Mouse (Mus musculus) midbrain, embryonic 15.5 days (tissue): ENCODE data around the gene Alkbh7. TPM values are rescaled to one million over a fixed set of nuclear protein-coding genes. Genes with fewer than 3 reads are reported as not detected.

Experiments used
- ATAC-seq: fragments of 200-750 bp; cut with Nextera tagmentation; replicated peaks from 2 replicates; pipeline ENCODE4 v1.8.0; 2017; ENCODE audit warnings: moderate TSS enrichment
- H3K27ac ChIP-seq: fragments of 300-500 bp; sonication (generic); 2 replicates; pipeline ENCODE4 v1.5.1; 2015; ENCODE audit warnings: mild to moderate bottlenecking, inconsistent platforms
- H3K27me3 ChIP-seq: fragments of 300-500 bp; sonication (generic); replicated peaks from 2 replicates; pipeline ENCODE4 v1.6.1; 2015; ENCODE audit warnings: inconsistent platforms
- H3K36me3 ChIP-seq: fragments of 300-500 bp; sonication (generic); replicated peaks from 2 replicates; pipeline ENCODE4 v1.6.1; 2015; ENCODE audit warnings: inconsistent platforms
- H3K4me1 ChIP-seq: fragments of 300-500 bp; sonication (generic); 2 replicates; pipeline ENCODE4 v1.6.1; 2015; ENCODE audit warnings: inconsistent platforms
- H3K4me2 ChIP-seq: fragments of 300-500 bp; sonication (generic); 2 replicates; pipeline ENCODE4 v1.6.1; 2015; ENCODE audit warnings: inconsistent platforms, mild to moderate bottlenecking, moderate library complexity
- H3K4me3 ChIP-seq: fragments of 300-500 bp; sonication (generic); 2 replicates; pipeline ENCODE4 v1.5.1; 2015; ENCODE audit warnings: mild to moderate bottlenecking, inconsistent platforms
- H3K9ac ChIP-seq: fragments of 300-500 bp; sonication (generic); 2 replicates; pipeline ENCODE4 v1.6.1; 2015; ENCODE audit warnings: mild to moderate bottlenecking, inconsistent platforms
- H3K9me3 ChIP-seq: fragments of 300-500 bp; sonication (generic); 2 replicates; pipeline ENCODE4 v1.6.1; 2016; ENCODE audit warnings: inconsistent platforms
- WGBS: fragments of 180-500 bp; shearing (Covaris S2); methylation state at CpG from one replicate; pipeline ENCODE4 v1.1.7; 2015; ENCODE audit warnings: mixed read lengths; 5-methylcytosine and 5-hydroxymethylcytosine counted together
- polyA plus RNA-seq: library from polyadenylated mRNA; unstranded; fragments of >200 nt; fragmentation: Nextera tagmentation; extraction: Ambion mirVana; gene quantifications from 2 replicates; pipeline ENCODE4 v1.2.1, GENCODE M21; 2015

The Alkbh7 gene
- polyA plus RNA-seq, 1 experiment from 2014 or later = 53.2 TPM

DNA sequence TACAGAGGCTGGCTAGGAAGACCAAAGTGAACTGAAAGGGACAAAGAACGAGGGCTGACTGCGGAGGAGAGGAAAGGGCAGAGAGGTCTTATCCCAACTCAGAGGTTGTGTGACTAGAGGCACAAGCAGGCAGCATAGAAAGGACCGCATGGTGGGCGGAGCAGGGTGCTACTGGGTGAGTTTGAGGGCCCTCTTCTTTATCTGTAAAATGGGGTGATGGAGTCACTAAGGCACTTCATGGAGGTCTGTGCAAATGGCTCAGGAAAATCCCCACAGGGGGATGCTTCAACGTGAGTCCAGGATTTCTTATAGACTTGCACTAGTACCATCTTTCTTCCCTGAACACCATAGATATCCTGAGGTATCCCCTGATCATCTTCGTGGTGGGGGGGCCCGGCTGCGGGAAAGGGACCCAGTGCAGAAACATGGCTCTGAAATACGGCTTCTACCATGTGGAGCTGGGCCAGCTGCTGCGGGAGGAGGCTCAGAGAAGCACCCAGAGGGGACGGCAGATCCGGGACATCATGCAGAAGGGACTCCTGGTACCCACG, 15.2 kb downstream of the Alkbh7 start:
- H3K4me2 ChIP-seq = peak overlapping the region; percentile 64
- peak overlapping the region; percentile 92 for H3K27ac ChIP-seq
- H3K27me3 ChIP-seq = no peaks in the 10 kb centered on the region
- peaks cover 23% of the 10 kb centered on the region for H3K4me1 ChIP-seq
- WGBS = 74% methylated on average over 13 of the region's 13 CpGs
- H3K9me3 ChIP-seq = no peaks in the 10 kb centered on the region
- peak overlapping the region; percentile 59 for H3K4me3 ChIP-seq
- peaks cover 7% of the 10 kb centered on the region for H3K36me3 ChIP-seq
- peak overlapping the region; percentile 69; the same call in 1 of the 2 replicates for H3K9ac ChIP-seq
- peak; percentile 1; the same call in 1 of the 2 replicates for ATAC-seq

- ATAC-seq = no peak
- WGBS = 71% methylated on average over 2 of the region's 2 CpGs
Measured at GRCm38 (mm10) chr17:57019693-57020092, 22.6 kb downstream of the Alkbh7 start.

DNA sequence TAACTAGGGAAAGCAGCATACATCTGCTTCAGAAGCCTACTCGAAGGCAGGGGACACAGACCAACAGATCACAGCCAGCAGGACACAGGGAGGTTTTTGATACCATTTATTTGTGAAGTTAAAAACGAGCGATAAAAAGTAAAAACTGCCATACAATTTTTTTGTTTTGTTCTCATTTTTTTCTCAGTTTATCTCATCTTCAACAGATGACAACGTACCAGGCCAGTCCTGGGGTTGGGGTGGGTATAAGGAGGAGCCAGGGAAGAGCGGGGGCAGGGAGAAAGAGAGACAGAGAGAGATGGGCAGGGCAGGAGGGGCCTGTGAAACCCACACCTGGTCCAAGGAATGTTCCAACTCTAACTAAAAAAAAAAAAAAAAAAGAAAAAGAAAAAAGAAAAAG, 23.8 kb downstream of the Alkbh7 start:
- H3K36me3 ChIP-seq = peaks cover 45% of the 10 kb centered on the region
- no peak overlapping the region for H3K4me3 ChIP-seq
- H3K27me3 ChIP-seq = no peaks in the 10 kb centered on the region
- H3K9me3 ChIP-seq = no peaks in the 10 kb centered on the region
- ATAC-seq = no peak
- no peak overlapping the region for H3K9ac ChIP-seq
- no peak overlapping the region for H3K27ac ChIP-seq
- 89% methylated on average over 5 of the region's 5 CpGs for WGBS
- H3K4me1 ChIP-seq = no peaks in the 10 kb centered on the region
- no peak overlapping the region for H3K4me2 ChIP-seq

More at GRCm38 (mm10) chr17:57019693-57020092, 22.6 kb downstream of the Alkbh7 start:
- no peaks in the 10 kb centered on the region for H3K9me3 ChIP-seq
- H3K4me3 ChIP-seq = no peak overlapping the region
- H3K27ac ChIP-seq = no peak overlapping the region
- peaks cover 33% of the 10 kb centered on the region for H3K36me3 ChIP-seq
- no peaks in the 10 kb centered on the region for H3K27me3 ChIP-seq
- no peak overlapping the region for H3K4me2 ChIP-seq
- no peaks in the 10 kb centered on the region for H3K4me1 ChIP-seq
- no peak overlapping the region for H3K9ac ChIP-seq

GRCm38 (mm10) chr17:57027471-57027870, 30.3 kb downstream of the Alkbh7 start:
- no peak for ATAC-seq
- peaks cover 55% of the 10 kb centered on the region for H3K36me3 ChIP-seq
- no peak overlapping the region for H3K4me3 ChIP-seq
- H3K27ac ChIP-seq = no peak overlapping the region
- no peaks in the 10 kb centered on the region for H3K9me3 ChIP-seq
- H3K27me3 ChIP-seq = no peaks in the 10 kb centered on the region
- H3K4me2 ChIP-seq = no peak overlapping the region
- 90% methylated on average over 4 of the region's 4 CpGs for WGBS
- H3K4me1 ChIP-seq = peaks cover 17% of the 10 kb centered on the region
- no peak overlapping the region for H3K9ac ChIP-seq

GRCm38 (mm10) chr17:57029691-57030090, 32.6 kb downstream of the Alkbh7 start:
- WGBS = 46% methylated on average over 8 of the region's 8 CpGs

DNA sequence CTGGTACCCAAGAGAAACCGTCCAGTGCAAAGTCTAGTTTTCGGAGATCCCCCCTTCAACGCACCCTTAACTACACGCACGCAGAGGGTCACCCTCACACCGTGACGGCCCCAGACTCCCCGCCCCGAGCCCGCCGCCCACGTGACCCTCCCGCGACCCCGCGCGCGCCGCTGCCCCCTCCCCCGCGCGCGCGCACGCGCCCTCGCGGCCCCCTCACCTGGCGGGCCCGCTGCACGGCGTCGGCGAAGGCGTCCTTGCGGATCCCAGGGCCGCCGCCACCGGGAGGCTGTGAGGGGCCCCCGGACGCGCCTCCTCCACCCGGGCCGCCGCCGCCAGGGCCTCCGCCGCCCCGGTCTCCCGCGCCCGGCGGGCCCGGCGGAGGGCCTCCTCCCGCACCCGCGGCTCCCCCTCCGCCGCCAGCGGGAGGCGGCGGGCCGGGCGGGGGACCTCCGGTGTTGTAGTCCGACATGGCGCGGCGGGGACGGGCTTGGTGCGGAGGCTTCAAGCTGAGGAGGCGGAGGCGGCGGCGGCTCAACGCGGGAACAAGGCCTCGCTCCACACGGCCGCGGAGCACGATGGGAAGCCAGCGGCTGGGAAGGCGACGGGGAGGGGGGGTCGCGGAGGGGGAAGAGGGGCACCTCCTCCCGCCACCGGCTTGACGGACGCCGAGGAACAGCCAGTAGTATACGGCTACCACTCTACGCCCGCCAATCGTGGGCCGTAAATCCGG, 34.0 kb downstream of the Alkbh7 start, which contains the start of gene Khsrp:
Gene Khsrp (minus strand): TSS at position 592 of the 730 bp plus-strand sequence.
- H3K27me3 ChIP-seq = no peaks in the 10 kb centered on the region
- ATAC-seq = no peak; the same call in 1 of the 2 replicates
- H3K9ac ChIP-seq = peak within 1 kb of the TSS; percentile 98
- peaks cover 21% of the 10 kb centered on the region; the same call in 1 of the 2 replicates for H3K36me3 ChIP-seq
- H3K4me3 ChIP-seq = peak within 1 kb of the TSS; percentile 88
- H3K4me1 ChIP-seq = peaks cover 17% of the 10 kb centered on the region
- under 1% methylated on average over 65 of the region's 99 CpGs for WGBS
- H3K27ac ChIP-seq = peak within 1 kb of the TSS; percentile 93
- H3K4me2 ChIP-seq = peak within 1 kb of the TSS; percentile 69
- no peaks in the 10 kb centered on the region for H3K9me3 ChIP-seq

More at GRCm38 (mm10) chr17:57029691-57030090, 32.6 kb downstream of the Alkbh7 start:
- no peak overlapping the region for H3K27ac ChIP-seq
- H3K36me3 ChIP-seq = peaks cover 32% of the 10 kb centered on the region; the same call in 1 of the 2 replicates
- peaks cover 17% of the 10 kb centered on the region for H3K4me1 ChIP-seq
- ATAC-seq = no peak
- H3K4me3 ChIP-seq = peak overlapping the region; percentile 88
- H3K27me3 ChIP-seq = no peaks in the 10 kb centered on the region
- H3K9ac ChIP-seq = peak overlapping the region; percentile 98
- no peaks in the 10 kb centered on the region for H3K9me3 ChIP-seq
- H3K4me2 ChIP-seq = peak overlapping the region; percentile 69

GRCm38 (mm10) chr17:57031661-57032420, 34.7 kb downstream of the Alkbh7 start:
- Histone ChIP-seq H3K27ac (peak overlapping the region; percentile 82), H3K27me3 (no peaks in the 10 kb centered on the region), H3K9me3 (no peaks in the 10 kb centered on the region), H3K4me1 (peaks cover 17% of the 10 kb centered on the region), H3K4me2 (peak overlapping the region; percentile 49), H3K36me3 (peaks cover 14% of the 10 kb centered on the region; the same call in 1 of the 2 replicates), H3K9ac (peak overlapping the region; percentile 4), H3K4me3 (peak overlapping the region; percentile 36)
- peak; percentile 96 for ATAC-seq
- under 1% methylated on average over 38 of the region's 38 CpGs for WGBS

GRCm38 (mm10) chr17:57032854-57033253, 35.7 kb downstream of the Alkbh7 start:
- Histone ChIP-seq H3K27me3 (no peaks in the 10 kb centered on the region), H3K9me3 (no peaks in the 10 kb centered on the region), H3K4me3 (peak overlapping the region; percentile 36; the same call in 1 of the 2 replicates), H3K9ac (no peak overlapping the region), H3K4me1 (peaks cover 17% of the 10 kb centered on the region), H3K4me2 (no peak overlapping the region), H3K27ac (no peak overlapping the region), H3K36me3 (0 out of 2 replicates have a peak, but pooled peaks cover 4% of the 10 kb centered on the region)
- no peak for ATAC-seq
- WGBS = 85% methylated on average over 4 of the region's 4 CpGs

GRCm38 (mm10) chr17:57038978-57039377, 41.8 kb downstream of the Alkbh7 start:
- Histone ChIP-seq H3K36me3 (no peaks in the 10 kb centered on the region), H3K9ac (no peak overlapping the region), H3K27me3 (no peaks in the 10 kb centered on the region), H3K4me3 (no peak overlapping the region), H3K4me2 (no peak overlapping the region), H3K4me1 (no peaks in the 10 kb centered on the region), H3K9me3 (no peaks in the 10 kb centered on the region), H3K27ac (no peak overlapping the region)
- 44% methylated on average over 8 of the region's 8 CpGs for WGBS
- no peak for ATAC-seq

GRCm38 (mm10) chr17:57041554-57041953, 44.4 kb downstream of the Alkbh7 start, which contains the start of gene Slc25a41:
Gene Slc25a41 (minus strand): TSS chr17:57041654.
- H3K27ac ChIP-seq = no peak within 1 kb of the TSS
- no peak within 1 kb of the TSS for H3K4me3 ChIP-seq
- no peaks in the 10 kb centered on the region for H3K9me3 ChIP-seq
- ATAC-seq = no peak
- H3K27me3 ChIP-seq = no peaks in the 10 kb centered on the region
- 69% methylated on average over 8 of the region's 8 CpGs for WGBS
- H3K4me2 ChIP-seq = no peak within 1 kb of the TSS
- H3K4me1 ChIP-seq = no peaks in the 10 kb centered on the region
- 0 out of 2 replicates have a peak, but pooled peaks cover 8% of the 10 kb centered on the region for H3K36me3 ChIP-seq
- no peak within 1 kb of the TSS for H3K9ac ChIP-seq

DNA sequence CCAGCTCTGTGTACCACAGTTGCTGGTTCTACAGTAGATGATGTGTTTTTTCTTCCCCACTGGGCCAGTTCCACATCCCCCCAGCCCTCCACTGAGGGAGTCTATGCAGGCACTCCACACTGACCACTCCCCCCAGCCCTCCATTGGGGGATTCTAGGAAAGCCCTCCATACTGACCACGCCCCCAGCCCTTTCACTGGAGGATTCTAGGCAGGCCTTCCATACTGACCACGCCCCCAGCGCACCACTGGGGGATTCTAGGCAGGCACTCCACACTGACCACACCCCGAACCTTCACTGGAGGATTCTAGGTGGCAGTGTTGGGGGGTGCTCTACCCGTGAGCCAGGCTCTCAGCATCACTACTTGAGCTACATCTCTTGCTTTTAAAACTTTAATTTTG, 50.3 kb downstream of the Alkbh7 start:
- Histone ChIP-seq H3K4me2 (no peak overlapping the region), H3K4me3 (no peak overlapping the region), H3K4me1 (no peaks in the 10 kb centered on the region), H3K27me3 (no peaks in the 10 kb centered on the region), H3K36me3 (peaks cover 10% of the 10 kb centered on the region), H3K27ac (no peak overlapping the region), H3K9me3 (no peaks in the 10 kb centered on the region), H3K9ac (no peak overlapping the region)
- 52% methylated on average over 5 of the region's 5 CpGs for WGBS
- no peak for ATAC-seq

- H3K4me1 ChIP-seq = no peaks in the 10 kb centered on the region
- H3K27me3 ChIP-seq = no peaks in the 10 kb centered on the region
- H3K9ac ChIP-seq = no peak overlapping the region
- H3K9me3 ChIP-seq = no peaks in the 10 kb centered on the region
- 96% methylated on average over 3 of the region's 3 CpGs for WGBS
- H3K36me3 ChIP-seq = peaks cover 24% of the 10 kb centered on the region
- H3K27ac ChIP-seq = no peak overlapping the region
- no peak overlapping the region for H3K4me2 ChIP-seq
- ATAC-seq = no peak
- no peak overlapping the region for H3K4me3 ChIP-seq
Measured at GRCm38 (mm10) chr17:57048816-57049215, 51.7 kb downstream of the Alkbh7 start.
